Mouse (Mus musculus) brain, embryonic 14.5 days (tissue): ENCODE data around the gene Nupl2.

Experiments
- CTCF ChIP-seq: fragments of 200-500 bp; IDR thresholded peaks from 2 replicates; pipeline ENCODE4 v1.5.1; 2012; ENCODE audit warnings: inconsistent platforms, mild to moderate bottlenecking, moderate library complexity, borderline replicate concordance; ENCODE audit not compliant: insufficient read depth, insufficient read length; ENCODE audit errors: extremely low read depth
- POLR2A ChIP-seq: fragments of 200-500 bp; IDR thresholded peaks from 2 replicates; pipeline ENCODE4 v1.6.1; 2012; ENCODE audit warnings: mild to moderate bottlenecking, inconsistent platforms, borderline replicate concordance; ENCODE audit not compliant: poor library complexity, insufficient read depth, insufficient read length, severe bottlenecking; ENCODE audit errors: extremely low read depth

DNA sequence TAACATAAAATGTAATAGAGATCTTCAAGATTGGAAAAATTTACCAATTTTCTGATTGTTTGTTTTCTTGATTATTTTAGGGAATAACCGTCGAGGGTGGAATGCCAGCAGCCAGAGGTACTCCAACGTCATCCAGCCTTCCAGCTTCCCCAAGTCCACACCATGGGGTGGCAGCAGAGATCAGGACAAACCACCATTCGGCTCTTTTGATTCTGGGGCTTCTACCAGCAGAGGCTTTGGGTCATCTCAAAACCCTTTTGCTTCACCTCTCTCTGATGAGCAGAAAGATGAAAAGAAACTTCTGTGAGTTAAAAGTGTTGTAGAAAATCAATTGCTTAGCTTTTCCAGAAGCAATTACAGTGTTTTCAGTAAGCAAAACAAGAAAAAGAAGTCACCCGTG lies 2.5 kb downstream of the Nupl2 start:
- TF ChIP-seq CTCF (peak; percentile 43; the same call in 1 of the 2 replicates), POLR2A (no peak)
